Mouse (Mus musculus) limb, embryonic 14.5 days (tissue): Measurements from ENCODE around the gene Nf2. TPM values are rescaled to one million over a fixed set of nuclear protein-coding genes. Genes with fewer than 3 reads are reported as not detected.

Experiments used
- ATAC-seq: fragments of 200-750 bp; cut with Nextera tagmentation; 2 replicates; pipeline ENCODE4 v1.8.0; 2017; ENCODE audit warnings: low read depth, moderate number of reproducible peaks, moderate TSS enrichment; ENCODE audit not compliant: low FRiP score
- DNase-seq: peaks from one replicate; pipeline ENCODE4 v3.0.0-alpha.2; 2015; ENCODE audit warnings: low spot score
- H3K27ac ChIP-seq: fragments of 300-500 bp; sonication (generic); replicated peaks from 2 replicates; pipeline ENCODE4 v1.5.1; 2014; ENCODE audit warnings: low read depth, mild to moderate bottlenecking, low read length, moderate library complexity, mixed read lengths
- H3K27me3 ChIP-seq: fragments of 300-500 bp; sonication (generic); 2 replicates; pipeline ENCODE4 v1.6.1; 2014; ENCODE audit warnings: low read length, mixed read lengths; ENCODE audit not compliant: control insufficient read depth, insufficient read depth
- H3K36me3 ChIP-seq: fragments of 300-500 bp; sonication (generic); 2 replicates; pipeline ENCODE4 v1.6.1; 2014; ENCODE audit warnings: mild to moderate bottlenecking, low read length, moderate library complexity, mixed read lengths; ENCODE audit not compliant: control insufficient read depth, insufficient read depth
- H3K4me1 ChIP-seq: fragments of 300-500 bp; sonication (generic); 2 replicates; pipeline ENCODE4 v1.6.1; 2014; ENCODE audit warnings: antibody characterized with exemption, low read length, mixed read lengths; ENCODE audit not compliant: control insufficient read depth, insufficient read depth
- H3K4me2 ChIP-seq: fragments of 300-500 bp; sonication (generic); replicated peaks from 2 replicates; pipeline ENCODE4 v1.6.1; 2014; ENCODE audit warnings: low read depth, mild to moderate bottlenecking, low read length, moderate library complexity; ENCODE audit not compliant: severe bottlenecking
- H3K4me3 ChIP-seq: fragments of 300-500 bp; sonication (generic); replicated peaks from 2 replicates; pipeline ENCODE4 v1.5.1; 2014; ENCODE audit warnings: low read length
- H3K9ac ChIP-seq: fragments of 300-500 bp; sonication (generic); 2 replicates; pipeline ENCODE4 v1.6.1; 2014; ENCODE audit warnings: mild to moderate bottlenecking, low read depth, low read length, moderate library complexity; ENCODE audit not compliant: severe bottlenecking
- H3K9me3 ChIP-seq: fragments of 300-500 bp; sonication (generic); 2 replicates; pipeline ENCODE4 v1.6.1; 2016; ENCODE audit warnings: low read length; ENCODE audit not compliant: control insufficient read depth
- POLR2A ChIP-seq: fragments of 200-500 bp; IDR thresholded peaks from 2 replicates; pipeline ENCODE4 v1.8.0; 2012; ENCODE audit warnings: inconsistent platforms, mild to moderate bottlenecking, moderate library complexity, borderline replicate concordance; ENCODE audit not compliant: insufficient read depth, insufficient read length; ENCODE audit errors: extremely low read depth
- WGBS: fragments of 180-500 bp; shearing (Covaris S2); extraction: QIAGEN DNeasy Blood & Tissue Kit; methylation state at CpG from one replicate; pipeline ENCODE4 v1.1.7; 2014; 5-methylcytosine and 5-hydroxymethylcytosine counted together
- polyA plus RNA-seq, 2 experiments: library from polyadenylated mRNA; depleted of rRNA in 1 of 2; stranded (reverse) in 1 of 2; unstranded in 1 of 2; fragments of >200 nt; fragmentation: Nextera tagmentation in 1 of 2; extraction: Ambion mirVana in 1 of 2; gene quantifications; 2 replicates each; pipeline versions ENCODE4 v1.2.1 to v1.2.3; 2012 to 2014

Gene Nf2
- polyA plus RNA-seq, 2 experiments: 37.7 to 64.9 TPM

DNA sequence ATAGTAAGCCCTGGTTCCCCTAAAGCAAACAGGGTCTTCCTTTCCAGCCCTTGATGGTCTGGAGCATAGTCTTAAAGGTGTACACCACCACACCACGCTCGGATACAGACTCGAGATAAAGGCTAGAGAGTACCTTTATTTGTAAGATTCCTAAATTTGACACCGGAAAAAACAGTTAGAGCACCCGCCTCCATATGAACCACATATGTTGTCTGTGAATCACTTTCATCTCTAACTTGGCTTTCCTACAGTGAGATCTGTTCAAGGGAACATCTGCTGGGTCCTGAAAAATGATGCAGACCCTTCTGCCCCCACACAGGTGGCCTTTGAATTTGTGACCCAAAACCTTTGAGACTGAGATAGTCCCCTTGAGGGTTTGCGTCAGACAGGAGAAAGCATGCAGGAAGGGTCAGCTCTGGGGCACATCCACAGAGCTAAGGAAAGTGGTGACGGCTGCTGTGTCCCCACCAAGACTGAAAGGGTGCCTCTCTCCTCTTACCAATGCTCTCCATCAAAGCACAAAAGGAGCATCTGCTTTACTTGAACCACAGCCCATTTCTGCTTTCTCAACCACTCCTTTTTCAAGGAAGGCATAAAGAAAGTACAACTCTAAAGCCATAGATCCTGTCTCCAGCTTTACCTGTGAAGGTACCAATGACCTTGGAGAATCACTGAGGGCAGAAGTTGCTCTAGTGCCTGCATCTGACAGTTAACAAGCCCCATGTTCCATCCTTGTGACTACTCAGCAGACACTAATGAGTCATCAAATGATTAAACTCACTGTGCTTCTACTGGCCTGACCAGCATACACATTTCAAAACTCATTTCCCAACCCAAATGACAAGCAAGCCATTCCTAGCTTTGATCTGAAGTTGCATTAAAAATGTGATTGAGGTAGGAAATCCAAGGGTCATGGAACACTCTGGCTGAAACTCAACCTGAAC lies 34.6 kb downstream of the Nf2 start:
- H3K27ac ChIP-seq: no peak overlapping the region
- no peak overlapping the region for H3K4me2 ChIP-seq
- peaks cover 28% of the 10 kb centered on the region for H3K36me3 ChIP-seq
- no peak overlapping the region for H3K4me3 ChIP-seq
- 85% methylated on average over 7 of the region's 7 CpGs for WGBS
- 0 out of 2 replicates have a peak, but pooled peaks cover 4% of the 10 kb centered on the region for H3K4me1 ChIP-seq
- TF ChIP-seq POLR2A: no peak
- H3K9me3 ChIP-seq: no peaks in the 10 kb centered on the region
- ATAC-seq (no peak), DNase-seq (no peak)
- H3K27me3 ChIP-seq: no peaks in the 10 kb centered on the region
- H3K9ac ChIP-seq: no peak overlapping the region

DNA sequence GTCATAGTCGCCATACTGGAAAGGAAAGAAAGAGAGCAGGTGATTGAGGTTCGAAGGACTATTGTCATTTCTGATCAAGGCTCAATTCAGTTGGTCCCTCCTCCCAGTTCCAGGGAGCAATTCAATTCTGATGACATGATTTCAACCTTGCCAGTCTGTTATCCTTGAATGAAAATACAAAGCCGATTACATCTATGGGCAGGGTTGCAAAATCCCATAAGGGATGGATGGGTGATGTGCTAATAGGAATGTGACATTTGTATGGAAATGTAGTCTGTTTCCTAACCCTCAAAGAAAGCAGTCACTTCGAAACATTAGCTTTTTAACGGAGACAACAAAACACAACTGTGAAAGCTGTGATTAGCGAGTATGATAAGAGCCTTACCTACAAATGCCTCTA lies 41.0 kb downstream of the Nf2 start:
- Histone ChIP-seq H3K9ac (no peak overlapping the region), H3K4me2 (no peak overlapping the region), H3K36me3 (peaks cover 27% of the 10 kb centered on the region), H3K9me3 (no peaks in the 10 kb centered on the region), H3K4me1 (0 out of 2 replicates have a peak, but pooled peaks cover 2% of the 10 kb centered on the region), H3K4me3 (no peak overlapping the region), H3K27ac (no peak overlapping the region), H3K27me3 (no peaks in the 10 kb centered on the region)
- WGBS: 86% methylated on average over 6 of the region's 6 CpGs
- no peak for ATAC-seq
- TF ChIP-seq POLR2A: no peak
- no peak for DNase-seq

DNA sequence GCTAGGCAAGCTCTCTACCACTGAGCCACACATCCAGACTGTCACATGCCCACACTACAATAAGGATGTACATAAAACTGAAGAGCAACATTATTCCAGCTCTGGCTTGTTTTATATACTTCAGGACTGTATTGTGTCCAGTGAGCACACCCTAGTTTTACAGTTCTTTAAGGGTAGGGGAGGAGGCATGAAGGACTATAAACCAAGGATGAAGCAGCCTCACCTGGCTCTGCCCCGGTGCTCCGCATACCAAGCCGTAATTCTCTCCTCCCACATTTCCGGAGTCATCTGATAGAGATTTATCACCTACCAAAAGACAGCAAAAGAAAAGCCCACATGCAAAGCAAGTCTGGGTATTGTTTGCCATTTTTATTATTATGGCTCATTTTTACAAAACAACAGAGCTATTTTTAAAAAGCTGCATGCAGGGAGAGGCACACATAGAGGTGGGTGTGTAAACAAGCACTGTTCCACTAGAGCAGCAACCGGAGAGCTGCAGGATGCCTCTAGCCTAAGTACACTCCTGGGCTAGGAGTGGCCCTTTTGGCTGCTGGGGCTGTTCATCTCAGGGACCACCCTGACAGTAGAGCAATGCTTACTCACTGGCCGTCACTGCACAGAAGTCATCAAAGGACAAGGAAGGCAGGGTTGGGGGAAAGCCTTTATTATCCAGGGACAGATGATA lies 43.2 kb downstream of the Nf2 start:
- ATAC-seq: no peak
- Histone ChIP-seq H3K4me1 (0 out of 2 replicates have a peak, but pooled peaks cover 2% of the 10 kb centered on the region), H3K9me3 (no peaks in the 10 kb centered on the region), H3K27ac (no peak overlapping the region), H3K9ac (no peak overlapping the region), H3K4me2 (no peak overlapping the region), H3K4me3 (no peak overlapping the region), H3K36me3 (peaks cover 37% of the 10 kb centered on the region), H3K27me3 (no peaks in the 10 kb centered on the region)
- no peak for TF ChIP-seq POLR2A
- WGBS: 36% methylated on average over 6 of the region's 6 CpGs
- DNase-seq: no peak

DNA sequence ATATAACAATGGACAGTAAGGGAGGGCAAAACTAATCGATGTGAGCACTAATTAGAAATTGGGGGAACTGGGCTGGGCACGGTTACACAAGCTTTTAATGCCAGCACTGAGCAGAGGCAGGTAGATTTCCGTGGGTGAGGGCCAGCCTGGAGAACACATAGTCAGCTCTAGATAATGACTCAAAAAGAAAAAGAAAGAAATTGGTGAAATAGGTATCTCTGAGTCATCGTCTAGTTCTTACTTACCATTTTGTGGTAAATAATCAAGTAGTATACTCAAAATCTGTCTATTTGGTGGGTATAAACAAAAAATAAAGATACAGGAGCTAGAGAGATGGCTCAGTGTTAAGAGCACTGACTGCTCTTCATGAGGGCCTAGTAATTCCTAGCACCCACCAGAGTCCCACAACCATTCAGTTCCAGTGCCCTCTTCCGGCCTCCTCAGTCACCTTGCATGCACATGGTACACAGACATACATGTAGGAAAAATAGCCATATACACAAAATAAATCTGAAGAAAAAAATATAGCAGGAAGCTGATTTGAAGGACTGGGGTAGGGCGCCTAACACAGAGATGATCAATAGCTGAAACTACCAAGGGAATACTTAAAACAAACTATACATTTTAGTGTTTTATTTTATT lies 44.3 kb downstream of the Nf2 start:
- ATAC-seq (no peak), DNase-seq (no peak)
- no peak for TF ChIP-seq POLR2A
- H3K4me1 ChIP-seq: 0 out of 2 replicates have a peak, but pooled peaks cover 2% of the 10 kb centered on the region
- no peak overlapping the region for H3K9ac ChIP-seq
- H3K4me2 ChIP-seq: no peak overlapping the region
- H3K4me3 ChIP-seq: no peak overlapping the region
- H3K9me3 ChIP-seq: no peaks in the 10 kb centered on the region
- no peaks in the 10 kb centered on the region for H3K27me3 ChIP-seq
- peaks cover 37% of the 10 kb centered on the region for H3K36me3 ChIP-seq
- no peak overlapping the region for H3K27ac ChIP-seq
- 85% methylated on average over 6 of the region's 6 CpGs for WGBS

DNA sequence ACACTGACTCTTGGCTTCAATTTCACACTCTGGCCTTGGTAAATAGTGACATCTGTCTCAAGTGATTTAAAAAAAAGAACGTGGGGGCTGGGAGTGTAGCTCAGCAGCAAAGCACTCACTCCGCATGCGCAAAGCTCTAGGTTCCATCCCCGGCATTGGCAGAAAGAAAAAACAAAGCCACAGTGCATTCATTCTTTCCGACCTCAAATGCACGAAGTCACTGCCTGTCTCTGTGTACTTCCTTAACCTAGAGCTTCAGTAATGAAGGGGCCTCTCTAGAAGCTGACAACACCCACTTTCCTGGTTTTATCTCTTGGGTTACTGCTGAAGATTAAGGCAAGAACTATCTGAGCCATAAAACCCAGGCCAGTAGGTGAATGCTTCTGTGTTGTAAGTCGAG lies 45.4 kb downstream of the Nf2 start:
- Histone ChIP-seq H3K4me3 (no peak overlapping the region), H3K9me3 (no peaks in the 10 kb centered on the region), H3K36me3 (peaks cover 45% of the 10 kb centered on the region), H3K27ac (no peak overlapping the region), H3K9ac (no peak overlapping the region), H3K4me2 (no peak overlapping the region), H3K4me1 (0 out of 2 replicates have a peak, but pooled peaks cover 2% of the 10 kb centered on the region), H3K27me3 (no peaks in the 10 kb centered on the region)
- DNase-seq (no peak), ATAC-seq (no peak)
- WGBS: 45% methylated on average over 7 of the region's 7 CpGs
- TF ChIP-seq POLR2A: no peak
